Mouse (Mus musculus): ENCODE results near the gene Prdm5.

Prdm5 gene

GRCm38 (mm10) chr6:65834013-65834412 lies 55.2 kb downstream of the Prdm5 start:
- DNase-seq = no peak

- no peak for DNase-seq
These were observed 63.8 kb downstream of the Prdm5 start for GRCm38 (mm10) chr6:65842579-65842978.

DNA sequence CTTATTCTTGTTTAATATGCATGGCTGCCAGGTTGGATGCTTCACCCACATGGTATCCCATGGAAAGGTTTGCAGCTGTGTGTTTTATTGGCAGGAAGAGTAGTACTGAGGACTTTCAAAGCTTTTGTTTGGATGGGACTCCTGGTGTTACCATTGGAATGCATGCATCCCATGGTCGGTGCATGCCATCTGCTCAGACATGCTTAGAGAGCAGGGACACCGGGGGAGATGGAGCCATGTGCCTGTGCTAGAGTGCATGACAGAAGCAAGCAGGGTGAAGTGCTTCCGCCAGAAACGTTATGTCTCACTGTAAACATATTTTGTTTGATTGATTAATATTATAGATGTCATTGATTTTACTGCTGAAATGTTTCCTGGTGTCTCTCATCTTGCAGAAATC lies 70.3 kb downstream of the Prdm5 start:
- DNase-seq = no peak

GRCm38 (mm10) chr6:65849687-65850086 lies 70.9 kb downstream of the Prdm5 start:
- no peak for DNase-seq

- DNase-seq = no peak
These were observed 71.4 kb downstream of the Prdm5 start for GRCm38 (mm10) chr6:65850221-65850620.

GRCm38 (mm10) chr6:65854020-65854419 lies 75.2 kb downstream of the Prdm5 start:
- DNase-seq = no peak

DNA sequence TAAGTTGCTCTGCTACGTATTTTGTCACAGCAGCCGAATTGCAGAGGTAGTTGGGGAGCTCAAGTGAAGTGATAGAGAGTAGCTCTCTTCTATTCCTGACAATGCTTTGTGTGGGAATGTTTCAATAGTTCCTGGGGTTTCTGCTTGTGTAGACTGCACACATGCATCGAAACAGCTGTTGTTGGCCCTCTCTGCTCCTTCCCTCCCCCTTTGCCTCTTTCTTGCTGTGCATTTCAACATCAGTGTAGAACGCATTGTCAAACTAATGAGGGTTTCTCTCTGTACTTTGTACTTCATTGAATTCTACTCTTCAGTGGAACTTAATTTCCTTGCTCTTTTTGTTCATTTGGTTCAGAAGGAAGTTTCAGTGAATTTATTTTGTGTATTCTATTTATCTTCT lies 75.8 kb downstream of the Prdm5 start:
- DNase-seq = no peak

GRCm38 (mm10) chr6:65860609-65861008 lies 81.8 kb downstream of the Prdm5 start:
- no peak for DNase-seq

DNA sequence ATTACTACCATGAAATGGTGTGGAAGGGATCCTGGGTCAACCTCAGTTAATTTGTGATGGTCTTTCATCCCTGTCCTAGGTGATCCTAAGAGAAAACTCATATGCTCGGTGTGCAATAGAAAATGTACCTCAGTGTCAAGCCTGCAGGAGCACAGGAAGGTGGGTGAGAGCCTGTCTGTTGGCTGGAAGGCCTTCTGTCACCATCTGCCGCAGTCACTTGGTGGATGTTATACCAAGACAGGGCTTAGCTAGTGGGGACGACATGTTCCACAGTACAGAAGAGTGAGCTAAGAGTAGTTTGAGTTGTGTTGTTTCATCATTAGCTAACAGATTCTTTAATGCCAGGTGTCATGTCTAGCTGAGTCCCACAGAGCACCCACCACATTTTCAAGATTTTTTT lies 84.0 kb downstream of the Prdm5 start:
- peak; percentile 2 for DNase-seq

DNA sequence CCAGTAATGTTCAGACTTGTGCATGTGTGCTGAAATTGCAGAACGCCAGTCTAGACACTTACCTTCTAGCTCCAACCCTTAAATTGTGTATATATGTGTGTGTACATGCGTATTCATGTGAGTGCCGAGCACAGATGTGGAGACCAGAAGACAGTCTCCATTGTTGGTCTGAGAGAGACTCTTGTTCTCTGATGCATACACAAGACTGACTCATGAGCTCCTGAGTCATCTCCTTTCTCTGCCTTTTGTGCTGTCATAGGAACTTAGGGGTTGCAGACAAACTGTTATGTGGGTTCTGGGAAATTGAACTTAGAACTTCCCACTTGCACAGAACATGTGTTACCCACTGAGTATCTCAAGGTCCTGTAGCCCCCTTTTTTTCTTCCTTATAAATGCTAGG lies 85.4 kb downstream of the Prdm5 start:
- DNase-seq = no peak

GRCm38 (mm10) chr6:65864919-65865318 lies 86.1 kb downstream of the Prdm5 start:
- no peak for DNase-seq

DNA sequence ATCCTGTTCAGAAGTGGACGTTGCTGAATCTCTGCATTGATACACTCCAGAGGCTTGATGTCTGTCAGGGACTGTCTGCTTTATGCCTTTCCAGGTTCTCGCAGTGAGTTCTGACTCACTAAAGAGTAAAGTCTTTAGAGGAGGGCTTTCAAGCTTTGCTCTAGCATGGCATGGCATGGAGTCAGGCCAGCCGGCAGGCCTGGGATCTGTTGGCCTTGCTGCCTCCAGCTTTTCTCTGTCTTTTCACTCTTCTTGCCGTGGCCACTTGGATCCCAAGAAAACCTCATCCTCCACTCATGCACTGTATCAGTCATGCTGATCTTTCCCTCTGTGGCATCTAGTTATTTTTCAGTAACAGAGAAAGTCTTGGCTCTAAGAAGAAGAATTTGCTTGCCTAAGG lies 87.1 kb downstream of the Prdm5 start:
- no peak for DNase-seq

DNA sequence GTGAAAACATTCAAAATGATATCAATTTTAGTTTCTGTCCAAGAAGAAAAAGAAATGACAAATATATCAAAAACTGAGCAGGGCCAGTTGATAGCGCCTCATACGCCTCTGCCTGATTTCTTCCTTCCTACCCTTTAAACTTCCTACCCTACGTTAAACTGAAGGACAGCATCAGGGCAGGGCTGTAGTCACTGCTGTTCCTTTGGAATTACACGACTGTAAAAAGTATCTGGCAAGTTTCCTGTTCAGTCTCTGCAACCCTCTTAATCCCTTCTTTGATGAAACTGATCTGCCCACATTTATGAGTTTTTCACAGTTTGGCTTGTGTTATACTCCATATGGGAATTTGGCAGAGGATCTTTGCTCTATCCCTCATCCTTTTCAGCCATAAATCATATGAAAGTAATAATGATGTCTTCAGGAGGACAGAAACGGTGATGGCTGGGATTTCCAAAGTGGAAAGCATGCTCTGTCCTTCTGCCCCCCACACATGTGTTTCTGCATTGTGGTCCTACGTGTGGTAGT lies 93.0 kb downstream of the Prdm5 start:
- no peak for DNase-seq

GRCm38 (mm10) chr6:65878300-65878699 lies 99.5 kb downstream of the Prdm5 start:
- DNase-seq = no peak

GRCm38 (mm10) chr6:65888835-65889234 lies 110.0 kb downstream of the Prdm5 start:
- DNase-seq = no peak

DNA sequence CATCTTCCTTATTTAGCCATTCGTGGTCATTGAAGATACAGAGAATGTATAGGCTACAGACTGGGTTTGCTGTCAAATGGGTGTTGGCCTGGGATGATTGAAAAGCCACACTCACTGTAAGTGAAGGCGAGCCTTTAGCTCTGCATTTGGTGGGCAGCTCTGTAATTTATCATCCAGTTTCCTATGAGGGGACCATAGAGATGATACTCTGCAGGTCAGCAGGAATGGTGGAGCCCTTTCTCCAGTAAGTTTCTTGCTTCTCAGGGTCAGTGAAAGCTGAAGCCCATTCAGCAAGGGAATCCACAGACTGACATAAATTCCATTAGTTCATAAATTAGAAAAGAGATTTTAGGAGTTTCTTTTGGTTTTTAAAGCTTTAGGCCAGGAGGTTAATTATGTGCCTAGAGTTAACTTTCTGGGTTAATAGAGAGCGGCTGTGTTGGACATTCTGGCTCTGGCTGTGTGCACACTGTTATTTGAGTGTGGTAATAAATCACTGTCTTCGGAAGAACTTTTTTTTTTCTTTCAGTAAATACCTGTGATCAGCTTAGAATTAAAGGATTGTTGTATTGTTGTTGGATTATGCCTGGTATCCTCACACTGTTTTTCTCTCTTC lies 113.4 kb downstream of the Prdm5 start:
- no peak for DNase-seq

GRCm38 (mm10) chr6:65906657-65907182 lies 127.9 kb downstream of the Prdm5 start:
- DNase-seq = no peak

- no peak for DNase-seq
These were observed 136.6 kb downstream of the Prdm5 start for GRCm38 (mm10) chr6:65915421-65915820.

- no peak for DNase-seq
These were observed 142.9 kb downstream of the Prdm5 start for GRCm38 (mm10) chr6:65921703-65922102.

DNA sequence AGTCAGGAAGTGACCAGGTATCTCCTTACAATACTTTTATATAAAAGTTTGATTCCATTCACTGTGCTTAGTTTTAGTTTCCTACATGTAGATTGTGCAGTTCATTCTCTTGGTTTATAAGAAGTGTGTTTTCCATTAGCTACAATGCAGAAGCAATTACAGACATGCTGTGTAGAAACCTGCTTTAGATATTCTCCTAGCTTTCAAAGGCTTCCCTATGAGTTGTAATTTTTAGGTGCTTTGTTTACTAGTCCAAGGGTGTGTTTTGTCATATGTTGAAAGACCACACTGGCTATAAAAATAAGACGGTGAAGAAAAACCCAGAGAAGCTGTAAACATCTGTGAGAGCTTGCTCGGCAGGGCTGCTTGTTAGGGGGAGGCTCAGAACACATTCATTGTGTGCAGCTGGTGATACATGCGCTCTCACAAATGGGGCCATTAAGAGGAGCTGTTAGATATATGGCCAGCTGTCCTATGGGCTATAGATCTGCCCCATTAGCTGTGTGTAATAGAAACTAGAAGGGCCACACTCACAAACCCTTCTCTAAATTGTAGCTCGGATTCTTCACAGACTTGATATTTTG lies 144.8 kb downstream of the Prdm5 start:
- DNase-seq = no peak

DNA sequence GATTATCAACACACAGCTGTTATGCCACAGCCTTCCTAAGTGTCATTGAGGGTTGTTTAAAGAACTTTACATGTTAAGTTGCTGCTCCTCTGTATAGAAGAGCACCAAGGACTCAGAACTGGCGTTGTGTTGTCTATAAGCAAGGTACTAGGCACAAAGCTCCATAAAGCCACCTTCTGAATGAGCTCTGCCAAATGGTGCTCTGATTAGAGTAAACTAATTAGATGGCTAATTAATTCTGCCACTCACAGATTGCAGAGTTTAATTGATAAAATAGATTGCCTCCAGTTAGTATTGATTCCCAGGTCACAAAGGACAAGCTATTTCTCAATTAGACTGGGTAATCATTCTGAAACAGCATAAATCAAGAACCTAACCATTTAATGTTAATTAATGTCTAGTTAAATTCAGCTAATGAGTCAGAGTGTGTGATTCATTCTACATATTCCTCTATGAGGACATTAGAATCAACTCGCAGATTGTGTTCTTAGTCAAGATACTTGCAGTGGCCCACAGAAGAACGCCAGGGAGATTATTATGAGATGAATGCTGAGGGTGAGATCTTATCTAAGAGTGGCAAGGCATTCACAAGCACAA lies 147.0 kb downstream of the Prdm5 start:
- no peak for DNase-seq

- DNase-seq = no peak
These were observed 151.7 kb downstream of the Prdm5 start for GRCm38 (mm10) chr6:65930523-65930922.

DNA sequence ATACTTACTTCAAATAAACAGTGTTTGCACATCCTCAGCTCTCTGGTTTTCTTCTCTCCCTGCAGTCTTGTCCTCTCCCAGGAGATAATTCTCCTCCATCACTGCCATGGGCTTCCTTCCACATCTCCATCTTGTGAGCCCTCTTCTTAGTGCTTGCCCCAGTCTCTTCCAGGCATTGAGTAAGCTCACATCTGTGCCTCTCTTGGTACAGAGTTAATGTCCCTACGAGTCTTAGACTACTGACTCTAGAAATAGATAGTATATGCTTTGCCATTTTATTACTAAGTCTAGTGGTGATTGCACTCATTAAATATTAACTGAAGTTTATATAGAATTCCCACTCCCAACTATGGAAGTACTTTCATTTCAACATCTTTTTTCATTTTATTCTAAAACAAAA lies 154.0 kb downstream of the Prdm5 start:
- DNase-seq = no peak

GRCm38 (mm10) chr6:65933177-65933576 lies 154.4 kb downstream of the Prdm5 start:
- DNase-seq = no peak
